Mouse (Mus musculus): ENCODE measurements around the gene Cep57l1. TPM values are rescaled to one million over a fixed set of nuclear protein-coding genes. Genes with fewer than 3 reads are reported as not detected.
"Not testable (repeated sequence)": the region's sequence is repeated elsewhere in the genome, so short reads cannot be mapped to it uniquely, and the experiment has no call there.

The Cep57l1 gene
- polyA plus RNA-seq, 1 experiment from 2014 or later: 6.3 TPM

DNA sequence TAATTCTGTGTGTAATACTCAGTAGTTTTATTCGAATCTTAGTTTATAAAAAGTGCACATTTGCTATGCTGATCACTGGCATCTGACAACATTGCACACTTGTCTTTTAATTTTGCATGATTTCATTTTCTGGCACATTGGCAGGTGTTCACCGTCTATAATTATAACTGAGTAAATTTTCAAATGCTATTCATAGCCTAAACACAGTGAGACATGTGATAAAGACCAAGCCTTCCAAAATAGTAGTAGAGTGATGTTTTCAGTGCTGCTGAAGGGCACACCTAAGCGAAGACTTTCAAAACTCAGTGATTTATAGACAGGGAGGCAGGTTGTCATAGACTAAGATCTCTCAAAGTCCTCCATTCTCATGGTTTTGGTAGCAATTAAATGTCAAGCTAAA is 9.6 kb upstream of the Cep57l1 start:
- DNase-seq (ENCODE audit: low spot score) (no peak), ATAC-seq (no peak)
- Histone ChIP-seq H3K9me3 (ENCODE audit: low read length) (no peaks in the 10 kb centered on the region), H3K4me2 (replicated peaks; ENCODE audit: low read depth, low read length) (no peak overlapping the region), H3K4me3 (ENCODE audit: low read depth, low read length) (no peak overlapping the region), H3K4me1 (ENCODE audit: insufficient read depth, low read depth, low read length) (no peaks in the 10 kb centered on the region), H3K27me3 (replicated peaks; ENCODE audit: insufficient read depth, low read length) (no peaks in the 10 kb centered on the region), H3K27ac (ENCODE audit: low read length) (no peak overlapping the region), H3K9ac (replicated peaks; ENCODE audit: low read depth) (no peak overlapping the region), H3K36me3 (ENCODE audit: insufficient read depth, low read length) (no peaks in the 10 kb centered on the region)
- WGBS: 79% methylated on average over 3 of the region's 3 CpGs
- no peak for TF ChIP-seq CTCF (IDR thresholded peaks at IDR 0.05)

DNA sequence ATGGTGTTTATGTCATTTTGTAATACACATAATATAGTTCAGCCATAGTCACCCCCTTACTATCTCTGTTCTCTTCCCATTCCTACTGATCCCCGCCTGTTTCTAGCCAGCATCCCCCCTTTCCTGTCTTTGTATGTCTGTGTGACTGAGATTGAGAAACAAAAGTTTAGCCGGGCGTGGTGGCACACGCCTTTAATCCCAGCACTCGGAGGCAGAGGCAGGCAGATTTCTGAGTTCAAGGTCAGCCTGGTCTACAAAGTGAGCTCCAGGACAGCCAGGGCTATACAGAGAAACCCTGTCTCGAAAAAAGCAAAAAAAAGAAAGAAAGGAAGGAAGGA is 9.0 kb upstream of the Cep57l1 start:
- 82% methylated on average over 6 of the region's 6 CpGs for WGBS
- not testable (repeated sequence) for ATAC-seq; H3K36me3 ChIP-seq (ENCODE audit: insufficient read depth, low read length); H3K9me3 ChIP-seq (ENCODE audit: low read length); H3K4me3 ChIP-seq (ENCODE audit: low read depth, low read length); H3K9ac ChIP-seq (replicated peaks; ENCODE audit: low read depth); H3K4me2 ChIP-seq (replicated peaks; ENCODE audit: low read depth, low read length); H3K27me3 ChIP-seq (replicated peaks; ENCODE audit: insufficient read depth, low read length); DNase-seq (ENCODE audit: low spot score); H3K4me1 ChIP-seq (ENCODE audit: insufficient read depth, low read depth, low read length); H3K27ac ChIP-seq (ENCODE audit: low read length)

DNA sequence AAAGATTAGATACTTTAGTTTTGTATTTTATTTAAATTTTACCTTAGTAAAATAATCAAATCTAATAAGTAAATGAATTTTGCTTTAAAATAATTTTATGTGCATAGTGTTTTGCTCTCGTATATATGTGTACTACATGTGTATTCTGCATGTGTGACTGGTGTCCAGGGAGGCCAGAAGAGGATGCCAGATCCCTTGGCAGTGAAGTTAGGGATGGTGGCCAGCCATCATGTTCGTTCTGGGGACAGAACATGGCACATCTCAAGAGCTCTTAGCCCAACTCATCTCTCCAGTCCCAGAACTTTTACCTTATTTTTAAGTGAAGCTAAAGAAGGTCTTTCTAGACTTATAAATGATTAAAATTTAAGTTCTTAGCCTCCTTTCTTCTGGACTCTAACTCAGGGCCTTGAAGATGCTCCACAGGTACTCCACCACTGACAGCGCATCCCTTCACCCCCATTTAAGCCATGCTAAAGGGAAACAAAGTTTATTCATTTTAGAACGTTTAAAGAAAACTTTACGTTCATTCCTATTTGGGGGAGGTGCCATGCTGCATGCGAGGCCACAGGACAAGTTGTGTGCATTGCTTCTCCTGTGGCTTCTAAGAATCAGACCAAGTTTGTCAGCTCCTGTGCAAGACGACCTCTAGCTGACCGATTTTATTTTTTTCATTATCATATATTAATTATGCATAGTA is 8.5 kb upstream of the Cep57l1 start:
- H3K4me3 ChIP-seq (ENCODE audit: low read depth, low read length): no peak overlapping the region
- no peaks in the 10 kb centered on the region for H3K9me3 ChIP-seq (ENCODE audit: low read length)
- H3K27ac ChIP-seq (ENCODE audit: low read length): no peak overlapping the region
- no peak overlapping the region for H3K9ac ChIP-seq (replicated peaks; ENCODE audit: low read depth)
- WGBS: 86% methylated on average over 8 of the region's 8 CpGs
- H3K4me1 ChIP-seq (ENCODE audit: insufficient read depth, low read depth, low read length): no peaks in the 10 kb centered on the region
- TF ChIP-seq CTCF (IDR thresholded peaks at IDR 0.05): no peak
- TF ChIP-seq EP300 (IDR thresholded peaks at IDR 0.05): no peak
- DNase-seq (ENCODE audit: low spot score) (no peak), ATAC-seq (no peak)
- no peak overlapping the region for H3K4me2 ChIP-seq (replicated peaks; ENCODE audit: low read depth, low read length)
- H3K27me3 ChIP-seq (replicated peaks; ENCODE audit: insufficient read depth, low read length): no peaks in the 10 kb centered on the region
- no peaks in the 10 kb centered on the region for H3K36me3 ChIP-seq (ENCODE audit: insufficient read depth, low read length)

DNA sequence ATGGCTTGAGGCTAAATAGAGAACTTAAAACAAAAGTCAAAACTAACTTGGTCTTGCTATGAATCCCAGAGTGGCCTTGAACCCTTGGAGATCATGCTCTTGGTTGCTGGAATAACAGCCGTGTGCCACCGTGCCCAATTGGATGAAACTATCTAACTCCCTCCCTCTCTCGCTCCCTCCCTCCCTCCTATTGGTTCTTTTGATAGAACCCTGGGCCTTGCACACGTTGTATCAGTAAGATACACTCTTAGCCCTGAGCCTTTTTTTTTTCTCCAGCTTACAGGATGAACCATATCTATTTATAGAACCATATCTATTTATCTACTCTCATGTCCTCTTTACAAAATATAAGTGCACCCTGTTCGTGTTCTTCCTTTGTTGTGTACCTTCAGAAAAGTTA is 6.8 kb upstream of the Cep57l1 start:
- Histone ChIP-seq H3K9me3 (ENCODE audit: low read length) (no peaks in the 10 kb centered on the region), H3K4me3 (ENCODE audit: low read depth, low read length) (no peak overlapping the region), H3K4me1 (ENCODE audit: insufficient read depth, low read depth, low read length) (peaks cover 11% of the 10 kb centered on the region; the same call in 1 of the 2 replicates), H3K27ac (ENCODE audit: low read length) (no peak overlapping the region), H3K4me2 (replicated peaks; ENCODE audit: low read depth, low read length) (no peak overlapping the region), H3K27me3 (replicated peaks; ENCODE audit: insufficient read depth, low read length) (no peaks in the 10 kb centered on the region), H3K9ac (replicated peaks; ENCODE audit: low read depth) (no peak overlapping the region), H3K36me3 (ENCODE audit: insufficient read depth, low read length) (no peaks in the 10 kb centered on the region)
- DNase-seq (ENCODE audit: low spot score) (no peak), ATAC-seq (no peak)
- WGBS: 83% methylated on average over 5 of the region's 5 CpGs
- TF ChIP-seq CTCF (IDR thresholded peaks at IDR 0.05) (no peak), EP300 (IDR thresholded peaks at IDR 0.05) (no peak)

DNA sequence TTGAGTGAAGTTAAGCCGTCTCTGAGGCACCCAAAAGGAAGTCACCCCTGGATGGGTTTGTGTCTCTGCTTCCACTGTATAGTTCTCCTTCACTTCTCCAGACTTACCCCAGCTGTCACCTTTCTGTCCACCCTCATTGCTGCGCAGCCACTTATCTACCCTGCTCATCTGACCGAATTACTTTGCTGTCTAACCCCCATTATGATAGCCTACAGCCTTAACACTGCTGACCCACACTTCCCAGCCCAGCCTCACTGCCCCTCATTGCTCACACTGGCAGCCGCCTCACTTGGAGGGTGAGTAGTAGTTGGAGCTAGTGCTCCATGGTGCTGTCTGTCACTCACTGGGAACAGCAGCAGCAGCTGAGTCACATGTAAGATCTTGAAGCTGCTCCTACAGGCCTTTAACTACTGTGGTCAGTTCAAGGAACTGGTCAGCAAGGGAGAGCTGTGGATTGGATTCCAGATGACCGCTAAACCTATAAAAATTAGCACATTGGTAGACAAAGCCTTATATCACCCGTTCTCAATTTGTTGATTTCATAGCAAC is 4.7 kb upstream of the Cep57l1 start:
- TF ChIP-seq EP300 (IDR thresholded peaks at IDR 0.05) (no peak), CTCF (IDR thresholded peaks at IDR 0.05) (no peak)
- Histone ChIP-seq H3K27me3 (replicated peaks; ENCODE audit: insufficient read depth, low read length) (no peaks in the 10 kb centered on the region), H3K36me3 (ENCODE audit: insufficient read depth, low read length) (no peaks in the 10 kb centered on the region), H3K4me2 (replicated peaks; ENCODE audit: low read depth, low read length) (no peak overlapping the region), H3K9me3 (ENCODE audit: low read length) (no peaks in the 10 kb centered on the region), H3K4me3 (ENCODE audit: low read depth, low read length) (no peak overlapping the region), H3K9ac (replicated peaks; ENCODE audit: low read depth) (no peak overlapping the region), H3K27ac (ENCODE audit: low read length) (no peak overlapping the region), H3K4me1 (ENCODE audit: insufficient read depth, low read depth, low read length) (peaks cover 16% of the 10 kb centered on the region; the same call in 1 of the 2 replicates)
- 84% methylated on average over 6 of the region's 6 CpGs for WGBS
- DNase-seq (ENCODE audit: low spot score) (no peak), ATAC-seq (no peak)

- ATAC-seq (no peak), DNase-seq (ENCODE audit: low spot score) (no peak)
- WGBS: 46% methylated on average over 6 of the region's 6 CpGs
- Histone ChIP-seq H3K4me1 (ENCODE audit: insufficient read depth, low read depth, low read length) (peaks cover 16% of the 10 kb centered on the region; the same call in 1 of the 2 replicates), H3K9ac (replicated peaks; ENCODE audit: low read depth) (no peak overlapping the region), H3K27me3 (replicated peaks; ENCODE audit: insufficient read depth, low read length) (no peaks in the 10 kb centered on the region), H3K27ac (ENCODE audit: low read length) (no peak overlapping the region), H3K36me3 (ENCODE audit: insufficient read depth, low read length) (no peaks in the 10 kb centered on the region), H3K4me3 (ENCODE audit: low read depth, low read length) (peak overlapping the region; percentile 10; the same call in 1 of the 2 replicates), H3K9me3 (ENCODE audit: low read length) (no peaks in the 10 kb centered on the region), H3K4me2 (replicated peaks; ENCODE audit: low read depth, low read length) (peak overlapping the region; percentile 72)
- TF ChIP-seq EP300 (IDR thresholded peaks at IDR 0.05) (no peak), CTCF (IDR thresholded peaks at IDR 0.05) (no peak)
Measured at GRCm38 (mm10) chr10:41812566-41812965, 2.9 kb upstream of the Cep57l1 start.

Measured in lung, postnatal 0 days (tissue).